Mouse (Mus musculus) testis, adult 2 months (tissue): Measurements from ENCODE around the gene Ypel2.
A peak's percentile ranks its signal among the peaks of the same experiment; 100 is the strongest.

Experiments
- CTCF ChIP-seq: fragments of 200-500 bp; IDR thresholded peaks from 2 replicates; pipeline ENCODE4 v1.5.1; 2012; ENCODE audit warnings: low read depth, mild to moderate bottlenecking, inconsistent platforms, low read length, moderate library complexity; ENCODE audit not compliant: control insufficient read depth, insufficient read depth, insufficient replicate concordance
- POLR2A ChIP-seq: fragments of 200-500 bp; IDR thresholded peaks from 2 replicates; pipeline ENCODE4 v1.6.1; 2012; ENCODE audit warnings: low read depth, mild to moderate bottlenecking, inconsistent platforms, low read length, moderate library complexity; ENCODE audit not compliant: control insufficient read depth

DNA sequence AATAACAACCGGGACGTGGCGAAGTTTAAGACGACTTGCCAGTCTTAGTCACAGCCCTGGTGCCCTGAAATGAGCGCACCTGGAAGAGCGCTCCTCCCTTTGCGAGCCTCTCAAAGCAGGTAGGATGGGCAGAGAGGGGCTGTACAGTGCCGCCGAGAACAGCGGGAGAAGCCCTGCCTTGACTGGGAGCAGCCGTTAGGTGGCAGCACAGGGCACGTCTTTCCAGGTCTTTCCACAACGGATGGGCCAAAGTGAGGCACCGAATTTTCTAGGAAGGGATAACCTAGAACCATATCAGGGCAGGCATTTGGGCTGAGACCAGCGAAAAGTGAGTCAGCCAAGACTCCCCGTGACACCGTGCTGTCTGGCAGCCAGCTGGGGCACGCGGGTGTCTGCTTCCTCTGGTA lies 99.3 kb downstream of the Ypel2 start:
- TF ChIP-seq CTCF (peak; percentile 92), POLR2A (no peak)
